Mouse (Mus musculus) gastrocnemius, adult 18-20 months (tissue): ENCODE measurements around the gene Bex1. TPM values are rescaled to one million over a fixed set of nuclear protein-coding genes. Genes with fewer than 3 reads are reported as not detected.

Source experiments
- DNase-seq: peaks from one replicate; pipeline ENCODE4 v3.0.0; 2021; ENCODE audit warnings: low spot score
- microRNA-seq: library from miRNA; unstranded; fragments of <30 nt; microRNA quantifications from one replicate; pipeline ENCODE4 v1.2.0, GENCODE M21; 2021
- total RNA-seq, 2 experiments: library from RNA; stranded (reverse); gene quantifications; 2 replicates each; pipeline ENCODE4 v1.2.3; 2021

The Bex1 gene
- total RNA-seq, 2 experiments from 2014 or later: 8.6 to 43.9 TPM

DNA sequence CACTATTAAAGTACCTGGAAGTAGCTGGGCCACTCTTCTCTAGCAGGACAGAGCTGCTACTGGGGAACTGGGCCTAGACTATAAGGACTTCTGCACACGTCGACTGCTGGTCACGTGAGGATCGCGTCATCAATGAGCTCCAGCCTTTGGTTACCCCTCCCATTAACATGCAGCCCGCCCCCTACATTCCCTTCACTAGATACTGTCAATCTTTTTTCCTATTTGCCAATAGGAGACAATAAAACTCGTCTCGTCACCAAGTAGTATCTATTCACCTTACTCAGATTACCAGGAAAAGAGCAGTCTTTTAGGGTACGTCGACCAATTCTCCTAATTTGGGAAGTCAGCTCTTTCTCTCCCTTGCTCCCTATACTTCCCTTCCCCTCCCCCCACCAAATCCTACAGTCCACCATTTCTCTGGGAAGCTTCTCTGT lies 43.2 kb downstream of the Bex1 start, which contains the start of gene Tceal8:
Tceal8 (minus strand) TSS at position 225 of the 434 bp plus-strand sequence.
- peak; percentile 71 for DNase-seq

GRCm38 (mm10) chrX:136171189-136172117 lies 43.9 kb downstream of the Bex1 start:
- DNase-seq: peak; percentile 34

- DNase-seq: no peak
These were observed 44.7 kb downstream of the Bex1 start for GRCm38 (mm10) chrX:136170625-136171024.

Small RNAs within 50 kb of the gene (microRNA-seq; reads per million reads assigned to microRNA genes)
- not detected for gene Mir6383

Other genes with a start within 250 kb of the Bex1 start
- gene Arxes2, start 221.7 kb downstream of the Bex1 start, total RNA-seq: 1 to 10 TPM in 1 of 2 experiments, under 1 TPM in 1; 0.25 to 1.0 TPM
- gene Arxes1, start 182.1 kb downstream of the Bex1 start, total RNA-seq: not detected
- gene Bex2, start 147.3 kb downstream of the Bex1 start, total RNA-seq: not detected
- not detected for gene Nxf3, start 130.3 kb downstream of the Bex1 start, total RNA-seq
- gene Bex4, start 76.5 kb downstream of the Bex1 start, total RNA-seq: not detected
- gene Tceal8, start 43.2 kb downstream of the Bex1 start, total RNA-seq: 10 to 100 TPM in 1 of 2 experiments, 1 to 10 TPM in 1; 3.7 to 10.3 TPM
- 10 to 100 TPM; 24.1 to 39.5 TPM for gene Tceal5, start 11.6 kb downstream of the Bex1 start, total RNA-seq
- 10 to 100 TPM; 24.1 to 40.7 TPM for gene Tceal7, start 734 bp downstream of the Bex1 start, total RNA-seq
- gene Tceal9, start 29.6 kb upstream of the Bex1 start, total RNA-seq: 10 to 100 TPM; 23.4 to 29.8 TPM
- 1 to 10 TPM; 2.1 to 2.6 TPM for gene Bex3, start 54.7 kb upstream of the Bex1 start, total RNA-seq